Mouse (Mus musculus) ES-Bruce4 (cell line): ENCODE data around the gene Whrn. TPM values are rescaled to one million over a fixed set of nuclear protein-coding genes. Genes with fewer than 3 reads are reported as not detected.
A peak's percentile ranks its signal among the peaks of the same experiment; 100 is the strongest.

Experiments
- H3K27ac ChIP-seq: 2 replicates; pipeline ENCODE4 v1.5.1; 2012; ENCODE audit warnings: low read length, inconsistent platforms; ENCODE audit not compliant: insufficient read depth
- H3K27me3 ChIP-seq: 2 replicates; pipeline ENCODE4 v1.6.1; 2012; ENCODE audit warnings: mild to moderate bottlenecking, low read length, inconsistent platforms; ENCODE audit not compliant: control insufficient read depth, poor library complexity, insufficient read depth, severe bottlenecking
- H3K36me3 ChIP-seq: 2 replicates; pipeline ENCODE4 v1.6.1; 2012; ENCODE audit warnings: inconsistent platforms, mild to moderate bottlenecking, low read length, moderate library complexity; ENCODE audit not compliant: control insufficient read depth, poor library complexity, insufficient read depth, severe bottlenecking
- H3K4me1 ChIP-seq: one replicate; pipeline ENCODE4 v1.8.1; 2011; ENCODE audit warnings: low read length; ENCODE audit not compliant: control insufficient read depth, insufficient read depth
- H3K4me3 ChIP-seq: 2 replicates; pipeline ENCODE4 v1.5.1; 2011; ENCODE audit warnings: low read depth, mild to moderate bottlenecking, low read length
- H3K9ac ChIP-seq: 2 replicates; pipeline ENCODE4 v1.6.1; 2012; ENCODE audit warnings: low read depth, mild to moderate bottlenecking, inconsistent platforms; ENCODE audit not compliant: poor library complexity, severe bottlenecking
- H3K9me3 ChIP-seq: replicated peaks from 2 replicates; pipeline ENCODE4 v1.6.1; 2012; ENCODE audit warnings: mild to moderate bottlenecking, low read length, inconsistent platforms; ENCODE audit not compliant: control insufficient read depth, poor library complexity, insufficient read depth, severe bottlenecking
- CTCF ChIP-seq: IDR thresholded peaks from one replicate; pipeline ENCODE4 v1.8.1; 2011; ENCODE audit warnings: low read depth, low read length
- EP300 ChIP-seq: IDR thresholded peaks from 2 replicates; pipeline ENCODE4 v1.6.1; 2011; ENCODE audit warnings: low read depth, low read length; ENCODE audit not compliant: insufficient read depth
- POLR2A ChIP-seq: IDR thresholded peaks from one replicate; pipeline ENCODE4 v1.8.1; 2011; ENCODE audit warnings: low read length; ENCODE audit not compliant: insufficient read depth
- polyA plus RNA-seq: library from polyadenylated mRNA; stranded (reverse); fragments of >200 nt; gene quantifications from 2 replicates; pipeline ENCODE4 v1.2.4, GENCODE M21; 2011; ENCODE audit warnings: low read depth; ENCODE audit not compliant: missing spikeins, insufficient read depth, insufficient read length

Gene Whrn
- polyA plus RNA-seq, 1 experiment = 33.5 TPM

DNA sequence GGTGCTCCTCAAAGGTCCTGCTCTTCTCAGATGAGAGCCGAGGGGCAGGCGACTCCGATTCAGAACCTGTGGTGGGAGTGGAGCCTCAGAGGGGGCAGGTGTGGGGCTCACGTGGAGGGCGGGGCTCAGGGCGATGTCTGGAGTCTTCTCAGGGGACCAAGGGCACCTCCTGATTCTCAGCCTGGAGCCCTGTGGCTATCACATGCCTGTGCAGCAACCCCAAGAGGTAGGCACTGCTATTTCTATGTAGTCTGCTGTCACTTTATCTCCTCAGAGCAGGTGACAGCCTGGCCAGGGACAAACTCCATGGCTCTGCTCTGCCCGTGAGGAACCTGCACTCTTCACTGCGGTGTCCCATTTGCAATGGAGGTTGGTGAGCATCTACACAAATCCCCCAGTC lies 122.4 kb downstream of the Whrn start:
- H3K27ac ChIP-seq = no peak overlapping the region
- H3K36me3 ChIP-seq = no peaks in the 10 kb centered on the region
- TF ChIP-seq CTCF (no peak), EP300 (no peak), POLR2A (no peak)
- no peaks in the 10 kb centered on the region for H3K4me1 ChIP-seq
- no peaks in the 10 kb centered on the region for H3K9me3 ChIP-seq
- H3K9ac ChIP-seq = no peak overlapping the region
- H3K4me3 ChIP-seq = no peak overlapping the region
- no peaks in the 10 kb centered on the region for H3K27me3 ChIP-seq

DNA sequence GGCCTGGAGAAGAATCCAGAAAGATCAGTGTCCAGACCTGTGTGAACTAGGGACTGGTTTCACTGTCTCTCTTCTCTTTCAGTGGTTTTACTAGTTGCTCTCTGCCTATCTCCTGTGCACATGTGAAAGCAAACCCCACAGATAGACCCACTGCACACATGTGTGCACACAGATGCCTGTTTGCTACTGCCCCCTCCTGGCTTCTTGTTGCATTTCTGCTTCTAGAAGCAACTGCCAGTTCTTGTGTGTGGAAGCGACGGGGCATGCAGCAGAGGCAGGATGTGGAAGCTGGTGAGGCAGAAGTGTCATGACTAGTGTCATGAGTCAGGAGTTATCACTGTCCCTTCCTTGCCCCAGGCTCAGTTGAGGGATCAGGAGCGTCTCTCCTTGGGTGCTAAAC lies 123.9 kb downstream of the Whrn start:
- Histone ChIP-seq H3K4me1 (no peaks in the 10 kb centered on the region), H3K27ac (no peak overlapping the region)

DNA sequence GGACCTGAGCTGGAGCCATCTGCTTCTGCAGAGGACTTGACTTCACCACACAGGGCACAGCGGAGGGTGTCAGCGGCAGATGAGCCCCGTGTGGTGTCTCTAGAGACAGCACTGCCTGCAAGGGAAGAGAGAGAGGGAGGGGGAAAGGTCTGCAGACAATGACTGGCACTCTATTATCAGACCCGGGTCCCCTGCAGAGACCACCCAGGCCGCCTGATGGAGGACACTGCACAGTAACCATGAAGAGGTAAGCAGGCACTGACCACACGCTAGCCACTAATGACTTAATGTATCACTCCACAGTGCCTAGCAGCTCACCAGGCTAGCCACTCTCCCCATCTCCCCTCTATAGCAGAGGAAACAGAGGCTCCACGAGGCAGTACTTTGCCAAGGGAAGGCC lies 124.9 kb downstream of the Whrn start:
- Histone ChIP-seq H3K4me3 (no peak overlapping the region), H3K27ac (no peak overlapping the region), H3K4me1 (no peaks in the 10 kb centered on the region), H3K27me3 (no peaks in the 10 kb centered on the region), H3K9ac (no peak overlapping the region), H3K36me3 (no peaks in the 10 kb centered on the region), H3K9me3 (no peaks in the 10 kb centered on the region)
- TF ChIP-seq EP300 (no peak), POLR2A (no peak), CTCF (no peak)

More for the DNA sequence above, 123.9 kb downstream of the Whrn start:
- Histone ChIP-seq H3K36me3 (no peaks in the 10 kb centered on the region), H3K27me3 (no peaks in the 10 kb centered on the region), H3K9me3 (no peaks in the 10 kb centered on the region), H3K9ac (no peak overlapping the region), H3K4me3 (no peak overlapping the region)
- no peak for TF ChIP-seq EP300
- TF ChIP-seq CTCF = peak; percentile 35
- no peak for TF ChIP-seq POLR2A

DNA sequence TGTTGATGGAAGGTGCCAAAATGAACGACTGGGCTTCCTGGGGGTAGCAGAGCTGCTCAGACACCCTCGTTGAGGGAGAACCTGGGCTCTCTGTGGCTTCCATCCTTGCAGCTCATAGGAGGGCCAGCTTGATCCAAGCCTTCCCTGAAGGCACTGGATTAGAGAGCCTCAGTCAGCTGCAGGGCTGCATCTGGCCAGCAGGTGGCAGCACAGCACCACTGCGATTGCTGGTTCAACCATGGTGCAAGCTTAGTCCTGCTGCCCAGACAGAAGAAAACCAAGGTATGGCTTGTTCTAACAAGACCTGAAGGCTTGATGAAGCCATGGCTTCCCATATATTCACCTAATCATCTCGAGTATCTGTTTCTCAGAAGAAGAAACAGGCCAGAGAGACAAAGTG lies 127.2 kb downstream of the Whrn start:
- H3K9me3 ChIP-seq = no peaks in the 10 kb centered on the region
- H3K9ac ChIP-seq = no peak overlapping the region
- no peaks in the 10 kb centered on the region for H3K4me1 ChIP-seq
- H3K36me3 ChIP-seq = no peaks in the 10 kb centered on the region
- no peak for TF ChIP-seq POLR2A
- peak; percentile 98 for TF ChIP-seq CTCF
- H3K27me3 ChIP-seq = no peaks in the 10 kb centered on the region
- no peak overlapping the region for H3K27ac ChIP-seq
- H3K4me3 ChIP-seq = no peak overlapping the region

Other genes with a start within 250 kb of the Whrn start
- not detected in 2 replicates for gene Orm1, start 151.4 kb downstream of the Whrn start, polyA plus RNA-seq
- gene Orm3, start 139.8 kb downstream of the Whrn start, polyA plus RNA-seq = not detected in 2 replicates
- not detected in 2 replicates for gene Orm2, start 133.5 kb downstream of the Whrn start, polyA plus RNA-seq
- gene Akna, start 92.6 kb downstream of the Whrn start, polyA plus RNA-seq = 4.0 and 4.7 TPM in 2 replicates
- 187 and 192 TPM in 2 replicates for gene Atp6v1g1, start 48.8 kb upstream of the Whrn start, polyA plus RNA-seq
- gene Tmem268, start 62.8 kb upstream of the Whrn start, polyA plus RNA-seq = 4.4 and 8.9 TPM in 2 replicates
- gene Gm11213, start 109.3 kb upstream of the Whrn start, polyA plus RNA-seq = not detected in 2 replicates
- gene Tex48, start 126.4 kb upstream of the Whrn start, polyA plus RNA-seq = not detected in 2 replicates
- gene Gm11214, start 167.4 kb upstream of the Whrn start, polyA plus RNA-seq = not detected in 2 replicates
- 0.20 and 0.24 TPM in 2 replicates for gene Tnfsf15, start 249.1 kb upstream of the Whrn start, polyA plus RNA-seq